Mouse (Mus musculus) liver, adult 2 months (tissue): ENCODE measurements around the gene Ulk4. TPM values are rescaled to one million over a fixed set of nuclear protein-coding genes. Genes with fewer than 3 reads are reported as not detected.

Experiments used
- DNase-seq: peaks from one replicate; pipeline ENCODE4 v3.0.0-alpha.2; 2011; ENCODE audit warnings: low read depth, low spot score; ENCODE audit errors: extremely low read depth
- H3K27ac ChIP-seq: fragments of 200-500 bp; replicated peaks from 2 replicates; pipeline ENCODE4 v1.5.1; 2012; ENCODE audit warnings: low read depth, mild to moderate bottlenecking, control low read depth, inconsistent platforms, low read length; ENCODE audit not compliant: insufficient read depth
- H3K27me3 ChIP-seq: fragments of 200-500 bp; 2 replicates; pipeline ENCODE4 v1.6.1; 2012; ENCODE audit warnings: mild to moderate bottlenecking, moderate library complexity, low read length, inconsistent platforms; ENCODE audit not compliant: control insufficient read depth, insufficient read depth
- H3K36me3 ChIP-seq: fragments of 200-500 bp; 2 replicates; pipeline ENCODE4 v1.6.1; 2012; ENCODE audit warnings: low read length, inconsistent platforms; ENCODE audit not compliant: control insufficient read depth, insufficient read depth
- H3K4me1 ChIP-seq: fragments of 200-500 bp; 2 replicates; pipeline ENCODE4 v1.6.1; 2011; ENCODE audit warnings: low read length; ENCODE audit not compliant: control insufficient read depth, insufficient read depth
- H3K4me3 ChIP-seq: fragments of 200-500 bp; 2 replicates; pipeline ENCODE4 v1.5.1; 2011; ENCODE audit warnings: low read depth, mild to moderate bottlenecking, control low read depth, low read length, moderate library complexity; ENCODE audit not compliant: insufficient read depth
- H3K79me2 ChIP-seq: fragments of 200-500 bp; 2 replicates; pipeline ENCODE4 v1.6.1; 2012; ENCODE audit warnings: inconsistent platforms, mild to moderate bottlenecking, low read length, moderate library complexity; ENCODE audit not compliant: control insufficient read depth, insufficient read depth
- H3K9ac ChIP-seq: fragments of 200-500 bp; 2 replicates; pipeline ENCODE4 v1.6.1; 2012; ENCODE audit warnings: low read depth, mild to moderate bottlenecking, control low read depth, inconsistent platforms, low read length
- CTCF ChIP-seq: fragments of 200-500 bp; IDR thresholded peaks from 2 replicates; pipeline ENCODE4 v1.5.1; 2011; ENCODE audit warnings: low read depth, low read length, control low read depth
- POLR2A ChIP-seq: fragments of 200-500 bp; IDR thresholded peaks from 2 replicates; pipeline ENCODE4 v1.6.1; 2011; ENCODE audit warnings: low read length, control low read depth; ENCODE audit not compliant: insufficient read depth; ENCODE audit errors: extremely low read depth
- WGBS: fragments of 180-500 bp; shearing (Covaris S2); methylation state at CpG from one replicate; pipeline ENCODE4 v1.1.7; 2018; 5-methylcytosine and 5-hydroxymethylcytosine counted together
- polyA plus RNA-seq: library from polyadenylated mRNA; depleted of rRNA; stranded (reverse); fragments of >200 nt; gene quantifications from 2 replicates; pipeline ENCODE4 v1.2.3, GENCODE M21; 2012
- total RNA-seq: library from RNA; depleted of rRNA; stranded (reverse); fragments of >200 nt; gene quantifications from 2 replicates; pipeline ENCODE4 v1.2.3, GENCODE M21; 2014

The Ulk4 gene
- total and polyA plus RNA-seq, 2 experiments, result under 0.01 to 0.24 TPM

DNA sequence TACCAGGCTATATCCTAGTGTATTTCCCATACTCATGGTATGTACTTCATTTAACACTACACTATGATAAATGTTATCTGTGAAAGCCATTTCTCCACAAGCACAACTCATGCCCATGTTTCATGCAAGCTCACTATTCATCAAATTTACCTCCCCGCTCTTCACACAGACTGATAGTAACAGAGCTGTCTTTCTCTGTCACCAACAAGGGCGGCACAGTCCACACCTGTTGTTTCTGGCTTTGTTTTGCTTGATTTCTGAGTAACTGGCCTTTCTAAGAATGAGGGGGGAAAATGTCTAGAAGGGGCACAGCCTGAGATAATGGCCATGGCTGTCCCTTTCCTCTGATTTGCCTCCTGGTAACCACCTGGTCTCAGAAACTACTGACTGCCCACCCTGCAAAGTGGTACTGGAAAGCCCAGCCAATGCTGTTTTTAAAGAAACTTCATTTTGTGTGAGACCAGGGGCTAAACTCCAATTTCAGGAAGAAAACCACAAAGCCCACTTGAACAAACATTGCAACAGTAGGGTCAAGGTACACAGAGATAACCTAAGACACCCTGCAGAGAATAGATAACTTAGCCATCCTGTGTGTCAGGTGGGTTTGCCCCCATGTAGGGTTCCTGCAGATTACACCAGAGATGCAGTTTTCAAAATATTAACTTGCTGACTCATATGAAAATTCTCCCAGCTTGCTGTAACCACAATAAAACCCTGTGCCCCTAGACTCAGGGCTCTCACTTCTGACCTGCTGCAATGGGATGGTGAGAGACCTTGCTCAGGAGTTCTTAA, 258.3 kb downstream of the Ulk4 start:
- Histone ChIP-seq H3K79me2 (no peaks in the 10 kb centered on the region), H3K27me3 (no peaks in the 10 kb centered on the region), H3K36me3 (no peaks in the 10 kb centered on the region), H3K27ac (no peak overlapping the region), H3K4me3 (no peak overlapping the region), H3K4me1 (peaks cover 9% of the 10 kb centered on the region), H3K9ac (no peak overlapping the region)
- WGBS, result 64% methylated on average over 2 of the region's 2 CpGs
- TF ChIP-seq CTCF (no peak), POLR2A (no peak)
- peak; percentile 78 for DNase-seq

DNA sequence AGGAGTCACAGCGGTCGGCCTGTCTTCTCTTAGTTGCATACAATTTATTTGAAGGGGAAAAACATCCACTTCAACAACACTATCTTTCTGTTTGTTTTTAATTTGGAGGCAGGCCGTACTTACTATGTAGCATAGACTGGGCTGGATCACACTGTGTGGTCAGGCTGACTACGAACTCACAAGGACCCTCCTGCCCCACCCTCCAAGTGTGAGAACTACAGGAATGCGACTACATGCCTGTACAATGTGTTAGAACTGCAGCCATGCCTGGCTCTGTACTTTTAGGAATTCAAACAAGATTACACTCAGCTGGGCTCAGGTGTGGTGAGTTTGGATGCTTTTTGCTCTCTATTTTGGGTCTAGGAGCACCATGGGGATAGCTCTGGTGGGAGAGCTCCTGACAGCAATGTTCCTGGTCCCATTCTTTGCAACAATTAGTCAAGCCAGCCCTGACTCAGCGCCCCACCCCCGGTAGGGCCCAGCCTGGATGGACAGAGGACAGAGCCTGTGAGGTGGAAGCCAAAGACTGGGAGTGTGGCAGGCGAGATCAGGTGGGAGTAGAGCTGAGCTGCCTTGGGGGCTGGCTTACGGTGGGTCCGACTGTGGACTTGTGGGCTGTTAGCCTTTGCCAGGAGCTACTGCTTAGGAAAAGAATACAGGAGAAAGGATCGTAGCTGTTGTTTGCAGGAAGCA, 261.0 kb downstream of the Ulk4 start:
- TF ChIP-seq POLR2A (no peak), CTCF (no peak)
- 83% methylated on average over 11 of the region's 11 CpGs for WGBS
- H3K36me3 ChIP-seq, result no peaks in the 10 kb centered on the region

DNA sequence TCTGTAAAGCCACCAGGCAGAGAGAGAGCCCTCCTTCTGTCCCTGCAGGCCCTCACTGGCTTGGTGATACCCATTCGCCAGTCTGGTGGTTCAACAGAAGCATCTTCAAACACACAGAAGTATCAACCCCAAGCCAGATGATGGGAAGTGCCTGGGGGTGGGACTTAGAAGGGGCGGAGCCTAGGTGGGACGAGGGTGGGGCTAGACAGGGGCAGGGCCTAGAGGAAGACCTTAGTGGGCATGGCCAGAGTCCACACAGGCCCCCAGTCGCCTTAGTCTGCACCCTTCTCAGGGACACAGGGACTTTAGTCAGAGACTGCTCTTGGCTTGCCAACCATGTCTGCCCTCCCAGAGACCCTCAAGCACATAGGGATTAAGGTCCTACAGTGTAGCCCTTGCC, 265.5 kb downstream of the Ulk4 start:
- no peaks in the 10 kb centered on the region for H3K79me2 ChIP-seq
- no peak overlapping the region for H3K4me3 ChIP-seq
- TF ChIP-seq CTCF, result no peak
- no peak for TF ChIP-seq POLR2A
- no peak overlapping the region for H3K9ac ChIP-seq
- DNase-seq, result no peak
- H3K4me1 ChIP-seq, result no peaks in the 10 kb centered on the region
- H3K27ac ChIP-seq, result no peak overlapping the region
- H3K36me3 ChIP-seq, result no peaks in the 10 kb centered on the region
- no peaks in the 10 kb centered on the region for H3K27me3 ChIP-seq
- WGBS, result 56% methylated on average over 4 of the region's 4 CpGs

More for the DNA sequence above, 261.0 kb downstream of the Ulk4 start:
- no peaks in the 10 kb centered on the region for H3K27me3 ChIP-seq
- no peak for DNase-seq
- no peaks in the 10 kb centered on the region for H3K79me2 ChIP-seq
- no peak overlapping the region for H3K27ac ChIP-seq
- H3K9ac ChIP-seq, result no peak overlapping the region
- H3K4me1 ChIP-seq, result peaks cover 9% of the 10 kb centered on the region
- H3K4me3 ChIP-seq, result no peak overlapping the region

DNA sequence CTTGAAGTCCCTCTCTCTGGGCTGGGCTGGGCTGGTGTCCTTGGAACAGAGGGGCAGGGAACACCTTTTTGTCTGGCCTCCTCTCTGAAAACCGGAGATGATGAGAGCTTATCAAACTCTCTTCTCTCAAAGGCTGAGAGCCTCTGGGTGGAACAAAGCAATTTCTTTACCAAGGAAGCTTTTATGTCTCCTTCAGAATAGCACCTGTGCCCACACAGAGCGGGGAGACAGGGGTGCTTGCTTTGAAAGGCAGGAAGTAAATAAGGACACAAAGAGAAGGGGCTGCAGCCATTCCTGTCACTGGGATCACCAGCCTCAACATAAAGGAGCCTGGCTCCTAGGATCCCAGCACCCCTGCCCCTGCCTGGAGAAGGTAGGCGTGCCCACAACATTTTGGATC, 266.5 kb downstream of the Ulk4 start:
- Histone ChIP-seq H3K27ac (no peak overlapping the region), H3K4me3 (no peak overlapping the region), H3K79me2 (no peaks in the 10 kb centered on the region), H3K9ac (no peak overlapping the region), H3K36me3 (no peaks in the 10 kb centered on the region), H3K4me1 (no peaks in the 10 kb centered on the region), H3K27me3 (no peaks in the 10 kb centered on the region)
- DNase-seq, result no peak
- WGBS, result 91% methylated on average over 3 of the region's 3 CpGs
- no peak for TF ChIP-seq POLR2A
- TF ChIP-seq CTCF, result no peak

DNA sequence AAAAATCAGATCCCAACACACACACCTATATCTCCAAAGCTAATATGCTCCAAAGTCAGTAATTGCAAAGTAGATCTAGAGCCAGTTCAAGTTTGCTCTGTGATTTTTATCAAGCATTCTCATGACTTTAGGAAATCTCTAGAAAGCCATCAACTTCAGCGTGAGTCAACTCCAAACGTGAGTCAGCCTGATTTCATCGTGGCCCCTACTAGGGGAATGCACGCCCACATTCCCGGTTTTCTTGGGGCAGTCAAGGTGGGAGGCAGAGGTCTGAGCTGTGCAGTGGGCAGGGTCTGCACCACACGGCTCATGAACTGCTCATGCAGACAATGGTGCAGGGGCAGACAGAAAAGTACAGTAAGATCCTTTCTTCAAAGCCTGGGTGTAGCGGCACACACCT, 271.0 kb downstream of the Ulk4 start:
- no peak for TF ChIP-seq POLR2A
- TF ChIP-seq CTCF, result no peak
- 79% methylated on average over 7 of the region's 7 CpGs for WGBS
- Histone ChIP-seq H3K4me3 (no peak overlapping the region), H3K9ac (no peak overlapping the region), H3K4me1 (peaks cover 6% of the 10 kb centered on the region), H3K79me2 (no peaks in the 10 kb centered on the region), H3K36me3 (no peaks in the 10 kb centered on the region), H3K27me3 (no peaks in the 10 kb centered on the region), H3K27ac (no peak overlapping the region)
- DNase-seq, result no peak
